Mouse (Mus musculus): ENCODE data around the gene Lif. TPM values are rescaled to one million over a fixed set of nuclear protein-coding genes. Genes with fewer than 3 reads are reported as not detected.

The Lif gene
- total RNA-seq, 2 experiments from 2014 or later = 0.17 to 0.23 TPM

DNA sequence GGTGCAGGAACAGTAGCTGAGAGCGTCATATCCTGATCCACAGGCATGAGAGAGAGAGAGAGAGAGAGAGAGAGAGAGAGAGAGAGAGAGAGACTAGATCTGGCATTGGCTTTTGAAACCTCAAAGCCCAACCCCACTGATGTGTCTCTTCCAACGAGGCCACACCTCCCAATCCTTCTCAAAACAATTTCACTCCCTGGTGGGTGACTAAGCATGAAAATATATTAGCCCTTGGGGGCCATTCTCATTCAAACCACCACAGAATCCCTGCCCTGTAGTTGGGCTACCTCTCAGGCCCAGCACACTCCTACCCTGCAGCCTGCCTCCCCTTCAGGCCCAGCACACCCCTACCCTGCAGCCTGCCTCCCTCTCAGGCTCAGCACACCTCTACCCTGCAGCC lies 4.5 kb upstream of the Lif start:
- Histone ChIP-seq H3K27ac (no peak overlapping the region), H3K4me3 (no peak overlapping the region)
- intact Hi-C loops (cut with DNase I) = no loop called here
- no peak for TF ChIP-seq CTCF (IDR thresholded peaks at IDR 0.05)
- no peak for DNase-seq

DNA sequence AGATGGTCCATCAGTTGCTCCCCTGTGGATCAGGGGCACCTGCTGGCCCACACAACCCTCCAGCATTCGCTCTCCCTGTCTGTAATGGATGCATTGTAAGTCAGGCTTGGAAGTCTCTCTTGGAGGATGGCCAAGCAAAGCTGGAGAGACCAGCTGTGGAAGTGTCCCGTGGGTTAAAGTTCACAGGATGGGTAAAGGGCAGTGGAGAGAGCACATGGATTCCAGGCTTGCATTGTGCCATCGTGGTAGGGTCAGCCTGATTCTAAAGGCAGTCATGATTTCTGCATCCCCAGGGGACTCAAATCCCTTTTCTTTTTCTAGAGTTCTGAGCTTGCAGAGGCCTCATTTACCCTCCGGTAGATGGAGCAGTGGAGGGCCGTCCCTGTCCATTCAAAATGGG lies 399 bp downstream of the Lif start:
- Histone ChIP-seq H3K27ac (no peak overlapping the region), H3K4me3 (no peak overlapping the region)
- no peak for DNase-seq
- intact Hi-C loops (cut with DNase I) = loop anchor here (1.0 kb wide), 1 partner anchor 37 kb away; no protein-coding TSS in a partner anchor
- no peak for TF ChIP-seq CTCF (IDR thresholded peaks at IDR 0.05)

DNA sequence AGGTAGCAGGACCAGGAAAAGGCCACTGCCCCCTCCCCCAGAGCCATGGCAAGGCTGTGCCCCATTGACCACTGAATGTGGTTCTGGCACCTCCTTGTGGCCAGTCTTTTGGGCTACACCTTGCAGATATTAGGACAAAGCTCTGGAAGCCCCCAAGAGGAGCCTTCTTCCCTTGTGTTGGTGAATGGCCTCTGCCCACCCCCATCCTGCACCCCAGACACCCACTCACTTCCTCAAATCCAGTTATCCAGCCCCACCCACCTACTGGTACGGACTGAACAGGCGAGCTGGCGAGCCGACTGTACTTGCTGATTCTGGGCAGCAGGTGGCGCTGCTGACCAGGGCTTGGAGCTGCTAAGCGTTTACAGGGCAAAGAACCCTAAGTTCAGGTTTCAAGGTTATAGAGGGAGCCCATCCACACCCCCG lies 1.3 kb downstream of the Lif start:
- intact Hi-C loops (cut with DNase I) = loop anchor here (1.0 kb wide), 2 partner anchors 38 to 164 kb away; no protein-coding TSS in a partner anchor
- DNase-seq = peak; percentile 85
- H3K27ac ChIP-seq = no peak overlapping the region
- peak; percentile 98 for TF ChIP-seq CTCF (IDR thresholded peaks at IDR 0.05)
- H3K4me3 ChIP-seq = peak overlapping the region; percentile 61

DNA sequence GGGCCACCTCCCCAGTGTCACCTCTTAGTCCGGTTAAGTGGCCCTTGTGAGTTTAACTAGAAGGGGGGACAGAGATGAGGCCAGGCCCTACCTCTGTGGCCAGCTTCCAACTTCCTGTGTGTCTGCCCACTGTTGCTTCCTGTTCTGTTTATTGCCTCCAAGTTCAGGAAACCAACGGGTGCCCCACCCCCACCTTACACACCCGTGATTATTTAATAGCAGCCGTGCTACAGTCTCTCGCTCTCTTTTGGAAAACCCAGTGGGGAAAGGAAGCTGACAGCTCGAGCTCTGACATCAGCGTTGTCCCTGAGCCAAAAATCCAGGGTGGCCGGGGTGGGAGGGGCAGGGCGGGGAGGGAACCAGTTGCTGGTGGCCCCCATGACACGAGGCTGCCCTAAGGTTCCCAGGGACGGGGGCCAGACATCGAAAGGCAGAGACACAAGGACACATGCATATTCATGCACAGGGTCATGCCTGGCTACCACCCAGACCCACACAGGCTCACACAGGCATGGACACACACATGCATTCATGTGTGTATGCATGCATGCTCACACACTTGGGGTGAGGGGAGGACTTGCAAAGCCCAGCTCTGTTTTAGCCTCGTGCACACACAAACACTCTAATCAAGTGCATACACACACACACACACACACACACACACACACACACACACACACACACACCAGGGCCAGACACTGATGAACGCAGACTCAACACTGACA lies 3.3 kb downstream of the Lif start:
- H3K27ac ChIP-seq = peak overlapping the region; percentile 56; the same call in 1 of the 2 replicates
- intact Hi-C loops (cut with DNase I) = no loop called here

GRCm38 (mm10) chr11:4261188-4261494 lies 3.8 kb downstream of the Lif start:
- peak; percentile 60 for TF ChIP-seq CTCF (IDR thresholded peaks at IDR 0.05)
- intact Hi-C loops (cut with DNase I) = no loop called here
- Histone ChIP-seq H3K4me3 (no peak overlapping the region), H3K27ac (peak overlapping the region; percentile 38; the same call in 1 of the 2 replicates)
- DNase-seq = peak; percentile 69

More for the DNA sequence above, 3.3 kb downstream of the Lif start:
- peak overlapping the region; percentile 34 for H3K4me3 ChIP-seq
- TF ChIP-seq CTCF (IDR thresholded peaks at IDR 0.05) = no peak
- DNase-seq = peak; percentile 62

GRCm38 (mm10) chr11:4261969-4262368 lies 4.6 kb downstream of the Lif start:
- no peak for TF ChIP-seq CTCF (IDR thresholded peaks at IDR 0.05)
- Histone ChIP-seq H3K4me3 (no peak overlapping the region), H3K27ac (no peak overlapping the region)
- intact Hi-C loops (cut with DNase I) = no loop called here
- no peak for DNase-seq

DNA sequence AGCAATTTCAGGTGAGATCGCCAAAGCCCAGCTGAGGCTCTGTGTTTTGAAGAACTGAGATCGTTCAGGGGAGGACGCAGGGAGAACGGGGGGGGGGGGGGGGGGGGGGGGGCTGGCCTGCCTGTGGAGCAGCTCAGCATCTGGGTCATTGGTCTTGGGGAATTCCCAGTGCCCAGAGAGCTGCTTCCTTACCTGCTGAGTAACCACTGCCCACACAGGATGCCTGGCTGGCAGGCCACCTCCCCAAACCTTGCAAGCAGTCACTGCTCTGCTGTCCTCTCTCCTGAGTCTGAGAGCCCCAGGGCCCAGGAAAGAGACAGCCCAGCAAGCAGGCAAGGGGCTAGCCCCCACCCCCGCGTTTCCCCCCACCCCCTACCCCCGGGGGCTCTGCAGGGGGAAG lies 5.5 kb downstream of the Lif start:
- no peak for DNase-seq
- intact Hi-C loops (cut with DNase I) = no loop called here
- Histone ChIP-seq H3K27ac (no peak overlapping the region), H3K4me3 (no peak overlapping the region)
- no peak for TF ChIP-seq CTCF (IDR thresholded peaks at IDR 0.05)

- no peak for DNase-seq
- Histone ChIP-seq H3K4me3 (no peak overlapping the region), H3K27ac (peak overlapping the region; percentile 21; the same call in 1 of the 2 replicates)
- intact Hi-C loops (cut with DNase I) = no loop called here
- no peak for TF ChIP-seq CTCF (IDR thresholded peaks at IDR 0.05)
Measured at GRCm38 (mm10) chr11:4263296-4263695, 5.9 kb downstream of the Lif start.

GRCm38 (mm10) chr11:4264066-4264465 lies 6.7 kb downstream of the Lif start:
- Histone ChIP-seq H3K4me3 (peak overlapping the region; percentile 59), H3K27ac (peak overlapping the region; percentile 76)
- peak; percentile 80 for DNase-seq
- intact Hi-C loops (cut with DNase I) = no loop called here
- no peak for TF ChIP-seq CTCF (IDR thresholded peaks at IDR 0.05)

DNA sequence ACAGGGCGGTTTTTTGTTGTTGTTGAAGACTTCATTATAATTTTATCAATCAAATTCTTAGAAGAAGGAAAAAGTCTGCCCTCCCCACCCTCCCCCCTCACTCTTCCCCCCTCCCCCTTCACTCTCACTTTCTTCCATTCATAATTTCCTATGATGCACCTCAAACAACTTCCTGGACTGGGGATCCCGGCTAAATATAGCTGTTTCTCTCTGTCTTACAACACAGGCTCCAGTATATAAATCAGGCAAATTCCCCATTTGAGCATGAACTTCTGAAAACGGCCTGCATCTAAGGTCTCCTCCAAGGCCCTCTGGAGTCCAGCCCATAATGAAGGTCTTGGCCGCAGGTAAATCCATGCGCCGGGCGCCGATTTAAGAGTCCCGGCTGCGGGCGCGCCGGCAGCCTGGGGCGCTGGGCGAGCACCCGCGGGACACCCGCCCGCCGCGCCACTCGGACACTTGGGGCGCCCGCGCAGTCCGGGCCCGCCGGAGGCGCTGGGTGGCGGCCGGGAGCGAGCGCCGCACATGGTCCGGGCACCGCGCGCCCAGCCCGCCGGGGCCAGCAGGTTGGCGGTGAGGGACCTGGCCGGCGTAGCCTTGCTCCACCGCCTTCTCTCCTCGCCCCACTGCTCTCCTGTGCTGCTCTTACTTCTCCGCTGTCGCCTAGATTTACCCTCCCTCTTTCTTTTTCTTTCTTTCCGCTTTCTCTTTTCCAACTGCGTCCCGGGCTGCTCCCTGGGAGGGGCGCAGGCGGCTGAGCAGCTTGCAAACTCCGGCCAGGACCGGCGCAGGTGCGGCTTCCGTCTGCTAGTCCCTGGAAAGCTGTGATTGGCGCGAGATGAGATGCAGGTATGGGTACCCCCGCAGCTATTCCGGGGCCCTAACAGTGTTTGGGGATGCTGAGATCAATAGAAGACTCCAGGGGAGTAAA lies 9.2 kb downstream of the Lif start:
- Histone ChIP-seq H3K4me3 (peak overlapping the region; percentile 83), H3K27ac (peak overlapping the region; percentile 76)
- peak; percentile 78 for DNase-seq
- peak; percentile 36; the same call in 1 of the 2 replicates for TF ChIP-seq CTCF (IDR thresholded peaks at IDR 0.05)
- intact Hi-C loops (cut with DNase I) = no loop called here

- H3K4me3 ChIP-seq = peak overlapping the region; percentile 83
- DNase-seq = no peak
- peak overlapping the region; percentile 76 for H3K27ac ChIP-seq
- TF ChIP-seq CTCF (IDR thresholded peaks at IDR 0.05) = no peak
- intact Hi-C loops (cut with DNase I) = no loop called here
Measured at GRCm38 (mm10) chr11:4267202-4267578, 9.8 kb downstream of the Lif start.

GRCm38 (mm10) chr11:4268500-4268899 lies 11.1 kb downstream of the Lif start:
- intact Hi-C loops (cut with DNase I) = no loop called here
- no peak for DNase-seq
- Histone ChIP-seq H3K27ac (no peak overlapping the region), H3K4me3 (no peak overlapping the region)
- TF ChIP-seq CTCF (IDR thresholded peaks at IDR 0.05) = no peak

All from gastrocnemius, adult 2 months (tissue).